Mouse (Mus musculus) hindbrain, embryonic 15.5 days (tissue): Measurements from ENCODE around the gene AL607142.1. TPM values are rescaled to one million over a fixed set of nuclear protein-coding genes. Genes with fewer than 3 reads are reported as not detected.

ENCODE experiments used
- ATAC-seq: fragments of 200-750 bp; cut with Nextera tagmentation; 2 replicates; pipeline ENCODE4 v1.8.0; 2017; ENCODE audit warnings: low read depth, moderate number of reproducible peaks, moderate TSS enrichment; ENCODE audit not compliant: low FRiP score
- H3K27ac ChIP-seq: fragments of 300-500 bp; sonication (generic); replicated peaks from 2 replicates; pipeline ENCODE4 v1.5.1; 2015; ENCODE audit warnings: mild to moderate bottlenecking, inconsistent platforms
- H3K27me3 ChIP-seq: fragments of 300-500 bp; sonication (generic); 2 replicates; pipeline ENCODE4 v1.6.1; 2015; ENCODE audit warnings: control low read depth, inconsistent platforms
- H3K36me3 ChIP-seq: fragments of 300-500 bp; sonication (generic); 2 replicates; pipeline ENCODE4 v1.6.1; 2015; ENCODE audit warnings: control low read depth, inconsistent platforms
- H3K4me1 ChIP-seq: fragments of 300-500 bp; sonication (generic); replicated peaks from 2 replicates; pipeline ENCODE4 v1.6.1; 2015; ENCODE audit warnings: control low read depth, inconsistent platforms
- H3K4me2 ChIP-seq: fragments of 300-500 bp; sonication (generic); 2 replicates; pipeline ENCODE4 v1.6.1; 2015; ENCODE audit warnings: moderate library complexity, mild to moderate bottlenecking, inconsistent platforms
- H3K4me3 ChIP-seq: fragments of 300-500 bp; sonication (generic); 2 replicates; pipeline ENCODE4 v1.5.1; 2015; ENCODE audit warnings: mild to moderate bottlenecking, inconsistent platforms
- H3K9ac ChIP-seq: fragments of 300-500 bp; sonication (generic); 2 replicates; pipeline ENCODE4 v1.6.1; 2015; ENCODE audit warnings: inconsistent platforms
- H3K9me3 ChIP-seq: fragments of 300-500 bp; sonication (generic); 2 replicates; pipeline ENCODE4 v1.6.1; 2016; ENCODE audit warnings: control low read depth, inconsistent platforms
- WGBS: fragments of 180-500 bp; shearing (Covaris S2); methylation state at CpG from one replicate; pipeline ENCODE4 v1.1.7; 2015; 5-methylcytosine and 5-hydroxymethylcytosine counted together
- polyA plus RNA-seq: library from polyadenylated mRNA; unstranded; fragments of >200 nt; fragmentation: Nextera tagmentation; extraction: Ambion mirVana; gene quantifications from 2 replicates; pipeline ENCODE4 v1.2.1, GENCODE M21; 2015

The AL607142.1 gene
- polyA plus RNA-seq, 1 experiment from 2014 or later, result not detected

DNA sequence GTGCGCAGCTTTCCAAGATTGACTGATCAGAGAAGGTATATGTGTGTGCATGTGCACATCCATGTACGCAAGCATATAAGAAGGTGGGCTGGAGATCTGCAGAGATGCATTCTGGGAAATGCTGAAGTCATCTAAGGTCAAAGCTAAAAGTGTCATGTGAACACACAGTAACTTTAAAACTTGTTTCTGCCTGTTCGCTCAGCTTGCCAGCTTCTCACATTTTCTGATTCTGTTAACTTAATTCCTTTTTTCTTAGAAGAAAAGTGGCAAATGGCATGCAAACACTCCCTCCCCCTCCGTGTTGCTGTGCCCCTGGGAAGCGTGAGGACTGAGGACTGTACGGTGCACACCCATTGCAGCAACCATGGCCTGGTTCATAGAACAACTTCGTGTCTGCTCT is 22.3 kb upstream of the AL607142.1 start:
- Histone ChIP-seq H3K9ac (no peak overlapping the region), H3K27ac (no peak overlapping the region), H3K4me1 (peaks cover 10% of the 10 kb centered on the region), H3K4me2 (no peak overlapping the region), H3K27me3 (0 out of 2 replicates have a peak, but pooled peaks cover 2% of the 10 kb centered on the region), H3K4me3 (no peak overlapping the region), H3K9me3 (no peaks in the 10 kb centered on the region), H3K36me3 (no peaks in the 10 kb centered on the region)
- no peak for ATAC-seq
- WGBS, result 89% methylated on average over 7 of the region's 7 CpGs

DNA sequence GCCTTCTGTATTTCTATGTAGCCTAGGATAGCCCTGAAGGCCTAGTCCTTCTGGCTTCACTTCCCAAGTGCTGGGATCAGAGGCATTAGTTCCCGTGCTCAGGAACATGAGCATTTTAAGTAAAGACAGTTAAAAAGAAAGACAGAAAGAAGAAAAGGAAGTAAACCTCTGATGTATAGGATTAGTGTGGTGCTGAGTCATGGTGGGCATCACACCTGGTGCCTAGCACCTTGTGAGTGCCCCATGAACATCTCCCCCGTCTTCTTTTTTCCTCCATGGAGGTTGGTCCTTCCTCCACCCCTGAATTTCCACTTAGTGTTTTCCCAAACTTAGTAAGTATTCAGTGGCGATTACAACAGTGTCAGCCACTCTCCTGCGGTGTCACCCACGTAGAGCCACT is 20.2 kb upstream of the AL607142.1 start:
- 86% methylated on average over 5 of the region's 5 CpGs for WGBS
- Histone ChIP-seq H3K27me3 (no peaks in the 10 kb centered on the region), H3K36me3 (no peaks in the 10 kb centered on the region), H3K4me2 (no peak overlapping the region), H3K4me3 (no peak overlapping the region), H3K9me3 (no peaks in the 10 kb centered on the region), H3K27ac (no peak overlapping the region), H3K4me1 (peaks cover 10% of the 10 kb centered on the region), H3K9ac (no peak overlapping the region)
- ATAC-seq, result no peak

- no peak overlapping the region for H3K9ac ChIP-seq
- H3K4me1 ChIP-seq, result peaks cover 10% of the 10 kb centered on the region
- no peak overlapping the region for H3K27ac ChIP-seq
- 43% methylated on average over 5 of the region's 5 CpGs for WGBS
- H3K36me3 ChIP-seq, result no peaks in the 10 kb centered on the region
- H3K4me3 ChIP-seq, result no peak overlapping the region
- no peak for ATAC-seq
- H3K4me2 ChIP-seq, result no peak overlapping the region
- H3K27me3 ChIP-seq, result no peaks in the 10 kb centered on the region
- H3K9me3 ChIP-seq, result no peaks in the 10 kb centered on the region
Measured at GRCm38 (mm10) chr4:120045131-120045537, 19.7 kb upstream of the AL607142.1 start.

- Histone ChIP-seq H3K4me1 (peaks cover 10% of the 10 kb centered on the region), H3K9me3 (no peaks in the 10 kb centered on the region), H3K27ac (no peak overlapping the region), H3K4me2 (no peak overlapping the region), H3K36me3 (no peaks in the 10 kb centered on the region), H3K9ac (no peak overlapping the region), H3K27me3 (no peaks in the 10 kb centered on the region), H3K4me3 (no peak overlapping the region)
- 90% methylated on average over 7 of the region's 7 CpGs for WGBS
- no peak for ATAC-seq
Measured at GRCm38 (mm10) chr4:120045871-120046270, 18.9 kb upstream of the AL607142.1 start.

- H3K9ac ChIP-seq, result no peak overlapping the region
- no peak overlapping the region for H3K27ac ChIP-seq
- no peaks in the 10 kb centered on the region for H3K27me3 ChIP-seq
- no peaks in the 10 kb centered on the region for H3K9me3 ChIP-seq
- no peak overlapping the region for H3K4me2 ChIP-seq
- H3K4me3 ChIP-seq, result no peak overlapping the region
- peaks cover 10% of the 10 kb centered on the region for H3K4me1 ChIP-seq
- WGBS, result 31% methylated on average over 4 of the region's 4 CpGs
- ATAC-seq, result no peak
- H3K36me3 ChIP-seq, result no peaks in the 10 kb centered on the region
Measured at GRCm38 (mm10) chr4:120047060-120047459, 17.7 kb upstream of the AL607142.1 start.

DNA sequence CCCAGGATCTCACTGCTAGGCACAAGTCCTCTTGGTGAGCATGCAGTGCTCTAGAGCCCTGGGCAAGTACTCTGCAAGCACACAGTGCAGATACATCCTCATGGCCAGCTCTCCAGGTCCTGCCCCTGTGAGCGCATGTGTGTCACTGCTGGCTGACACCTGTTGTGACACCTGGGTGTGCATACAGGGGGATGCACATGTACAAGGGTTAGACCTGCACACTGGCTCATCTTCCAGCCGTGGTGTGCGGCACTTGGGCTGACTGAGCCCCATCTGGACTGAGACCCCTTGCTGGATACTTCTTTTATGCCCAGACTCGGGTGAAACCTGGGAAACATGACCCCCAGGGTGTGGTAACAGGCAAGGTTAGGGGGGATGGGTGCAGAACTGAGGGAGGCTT is 16.5 kb upstream of the AL607142.1 start:
- H3K36me3 ChIP-seq, result no peaks in the 10 kb centered on the region
- H3K9me3 ChIP-seq, result no peaks in the 10 kb centered on the region
- H3K27ac ChIP-seq, result no peak overlapping the region
- H3K4me3 ChIP-seq, result no peak overlapping the region
- H3K4me1 ChIP-seq, result peaks cover 10% of the 10 kb centered on the region
- H3K4me2 ChIP-seq, result no peak overlapping the region
- 80% methylated on average over 4 of the region's 4 CpGs for WGBS
- no peak overlapping the region for H3K9ac ChIP-seq
- no peaks in the 10 kb centered on the region for H3K27me3 ChIP-seq
- ATAC-seq, result no peak

DNA sequence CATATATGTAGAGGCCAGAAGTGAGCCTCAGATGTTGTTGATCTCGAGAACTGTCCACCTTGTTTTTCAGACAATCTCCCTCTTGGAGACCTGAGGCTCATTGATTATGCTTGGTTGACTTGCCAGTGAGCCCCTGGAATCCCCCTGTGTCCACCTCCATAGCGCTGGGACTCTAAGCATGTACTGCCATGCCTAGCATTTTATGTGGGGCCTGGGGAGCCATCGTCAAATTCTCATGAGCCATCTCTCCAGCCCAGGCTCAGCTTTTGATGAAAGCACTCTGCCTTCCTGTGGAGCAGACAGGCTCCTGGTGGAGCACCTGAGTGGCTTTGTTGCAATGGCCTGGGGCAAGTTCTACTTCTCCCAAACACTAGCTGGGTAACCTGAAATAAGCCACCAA is 14.9 kb upstream of the AL607142.1 start:
- Histone ChIP-seq H3K27ac (no peak overlapping the region), H3K9ac (no peak overlapping the region), H3K4me2 (no peak overlapping the region), H3K36me3 (no peaks in the 10 kb centered on the region), H3K4me1 (peaks cover 10% of the 10 kb centered on the region), H3K27me3 (no peaks in the 10 kb centered on the region), H3K4me3 (no peak overlapping the region), H3K9me3 (no peaks in the 10 kb centered on the region)
- no peak for ATAC-seq
- 87% methylated on average over 3 of the region's 3 CpGs for WGBS

GRCm38 (mm10) chr4:120052481-120052880 is 12.3 kb upstream of the AL607142.1 start:
- Histone ChIP-seq H3K27ac (no peak overlapping the region), H3K4me1 (no peaks in the 10 kb centered on the region), H3K4me2 (no peak overlapping the region), H3K9ac (no peak overlapping the region), H3K36me3 (no peaks in the 10 kb centered on the region), H3K4me3 (no peak overlapping the region), H3K9me3 (no peaks in the 10 kb centered on the region), H3K27me3 (no peaks in the 10 kb centered on the region)
- no peak for ATAC-seq

GRCm38 (mm10) chr4:120053026-120054005 is 11.5 kb upstream of the AL607142.1 start:
- ATAC-seq, result no peak
- no peaks in the 10 kb centered on the region for H3K27me3 ChIP-seq
- no peak overlapping the region for H3K4me2 ChIP-seq
- H3K9ac ChIP-seq, result no peak overlapping the region
- no peaks in the 10 kb centered on the region for H3K36me3 ChIP-seq
- H3K9me3 ChIP-seq, result no peaks in the 10 kb centered on the region
- no peaks in the 10 kb centered on the region for H3K4me1 ChIP-seq
- H3K27ac ChIP-seq, result no peak overlapping the region
- WGBS, result 92% methylated on average over 11 of the region's 11 CpGs
- no peak overlapping the region for H3K4me3 ChIP-seq

GRCm38 (mm10) chr4:120054145-120054544 is 10.7 kb upstream of the AL607142.1 start:
- Histone ChIP-seq H3K4me2 (no peak overlapping the region), H3K9me3 (no peaks in the 10 kb centered on the region), H3K9ac (no peak overlapping the region), H3K4me3 (no peak overlapping the region), H3K27me3 (no peaks in the 10 kb centered on the region), H3K27ac (no peak overlapping the region), H3K4me1 (no peaks in the 10 kb centered on the region), H3K36me3 (no peaks in the 10 kb centered on the region)
- WGBS, result 71% methylated on average over 9 of the region's 9 CpGs
- no peak for ATAC-seq

- Histone ChIP-seq H3K27ac (no peak overlapping the region), H3K4me3 (no peak overlapping the region), H3K4me2 (no peak overlapping the region), H3K4me1 (no peaks in the 10 kb centered on the region), H3K27me3 (no peaks in the 10 kb centered on the region), H3K9me3 (no peaks in the 10 kb centered on the region), H3K36me3 (no peaks in the 10 kb centered on the region), H3K9ac (no peak overlapping the region)
- 91% methylated on average over 9 of the region's 9 CpGs for WGBS
- ATAC-seq, result no peak
Measured at GRCm38 (mm10) chr4:120056451-120056850, 8.3 kb upstream of the AL607142.1 start.

DNA sequence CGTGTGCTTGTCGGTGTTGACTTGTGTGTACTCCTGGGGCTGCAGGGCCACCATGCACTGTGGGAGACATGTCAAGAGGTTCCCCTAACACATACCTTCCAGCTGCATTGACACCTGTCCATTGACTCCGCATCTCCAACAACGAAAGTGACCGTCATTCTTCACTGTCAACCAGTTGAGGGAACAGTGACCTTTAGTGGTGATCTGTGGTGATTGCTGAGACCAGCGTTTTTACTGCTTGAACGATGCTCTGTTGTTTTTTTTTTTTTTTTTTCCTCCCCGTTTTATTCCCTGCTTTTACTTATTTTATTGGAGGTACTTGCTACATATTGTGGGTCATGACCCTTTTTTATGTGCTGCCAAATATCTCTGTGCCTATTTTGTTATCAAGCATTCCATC is 7.3 kb upstream of the AL607142.1 start:
- Histone ChIP-seq H3K36me3 (no peaks in the 10 kb centered on the region), H3K4me2 (no peak overlapping the region), H3K27me3 (no peaks in the 10 kb centered on the region), H3K27ac (no peak overlapping the region), H3K4me3 (no peak overlapping the region), H3K4me1 (no peaks in the 10 kb centered on the region), H3K9ac (no peak overlapping the region), H3K9me3 (no peaks in the 10 kb centered on the region)
- 78% methylated on average over 8 of the region's 8 CpGs for WGBS
- no peak for ATAC-seq
